Mouse (Mus musculus): Measurements from ENCODE around the gene Txndc5.

Gene Txndc5

DNA sequence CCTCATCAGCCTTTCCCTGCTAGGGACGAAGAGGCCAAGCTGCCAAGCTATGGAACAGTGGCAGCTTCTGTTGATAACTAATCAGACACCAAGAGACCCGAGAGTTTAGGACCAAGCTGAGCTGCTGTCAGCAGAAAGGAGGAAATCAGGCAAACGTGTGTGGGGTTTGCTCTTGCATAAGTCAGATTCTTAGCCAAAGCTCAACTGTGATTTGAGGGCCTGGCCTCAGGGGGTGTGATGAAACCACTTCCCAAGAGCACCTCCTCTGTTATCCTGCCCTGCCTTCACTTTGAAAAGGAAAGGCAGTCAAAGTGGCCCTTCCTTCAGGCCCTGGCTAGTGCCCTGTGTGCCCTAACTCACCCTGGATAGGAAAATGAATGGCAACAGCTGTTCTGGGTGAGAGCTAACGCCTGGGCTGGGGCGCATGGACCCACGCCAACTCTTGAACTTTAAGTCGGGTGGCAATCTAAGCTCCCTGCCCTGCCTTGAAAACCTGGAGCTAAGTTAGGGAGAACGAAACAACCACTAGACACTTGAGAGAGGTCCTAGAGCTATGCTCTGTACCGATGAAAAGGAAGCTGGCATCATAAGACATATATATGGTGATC is at the start of gene Txndc5:
Txndc5 (minus strand) TSS at position 138 of the 608 bp plus-strand sequence.
- no peak for DNase-seq (ENCODE audit: low read depth, low spot score)

DNA sequence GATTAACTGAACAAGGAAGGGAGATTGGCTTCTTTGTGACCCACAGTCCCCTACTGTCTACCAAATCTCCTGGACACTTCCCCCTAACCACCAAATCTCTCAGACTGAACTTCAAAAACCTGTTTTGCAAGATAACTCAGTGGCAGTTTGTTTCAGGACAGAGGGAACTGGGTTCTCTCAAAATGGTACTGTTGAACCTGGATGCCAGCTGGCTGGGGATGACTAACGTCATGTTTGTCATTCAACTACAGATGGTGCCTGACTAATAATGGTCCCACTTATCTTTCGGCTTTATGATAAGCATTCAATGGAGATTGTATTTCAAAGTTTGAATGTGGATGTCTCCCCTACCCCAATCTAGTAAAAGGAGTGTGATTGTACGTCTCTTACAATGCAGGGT is 46.0 kb upstream of the Txndc5 start:
- DNase-seq (ENCODE audit: low read depth, low spot score): no peak

- no peak for DNase-seq (ENCODE audit: low read depth, low spot score)
Observed at GRCm38 (mm10) chr13:38573281-38573680, 44.7 kb upstream of the Txndc5 start.

- DNase-seq (ENCODE audit: low read depth, low spot score): no peak
Observed at GRCm38 (mm10) chr13:38565245-38565644, 36.6 kb upstream of the Txndc5 start.

- no peak for DNase-seq (ENCODE audit: low read depth, low spot score)
Observed at GRCm38 (mm10) chr13:38554611-38555010, 26.0 kb upstream of the Txndc5 start.

DNA sequence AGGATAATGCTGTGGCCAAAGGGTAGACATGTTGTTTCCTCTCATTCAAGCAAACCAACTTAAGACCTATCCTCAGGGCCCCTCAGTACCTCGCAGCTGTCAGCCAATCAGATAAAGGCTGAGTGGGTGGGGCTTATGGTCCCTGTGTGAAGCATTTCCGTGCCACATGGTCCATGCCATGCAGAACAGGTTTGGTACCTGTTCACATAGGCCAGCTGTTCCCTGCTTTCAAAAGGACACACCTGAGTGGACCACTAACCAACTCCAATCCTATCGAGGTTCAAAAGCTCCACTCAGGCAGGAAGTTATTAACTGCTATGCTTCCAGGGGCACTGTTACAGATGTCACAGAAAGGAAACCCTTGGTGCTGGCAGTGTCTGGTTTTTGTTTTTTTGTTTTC is 25.6 kb upstream of the Txndc5 start:
- no peak for DNase-seq (ENCODE audit: low read depth, low spot score)

DNA sequence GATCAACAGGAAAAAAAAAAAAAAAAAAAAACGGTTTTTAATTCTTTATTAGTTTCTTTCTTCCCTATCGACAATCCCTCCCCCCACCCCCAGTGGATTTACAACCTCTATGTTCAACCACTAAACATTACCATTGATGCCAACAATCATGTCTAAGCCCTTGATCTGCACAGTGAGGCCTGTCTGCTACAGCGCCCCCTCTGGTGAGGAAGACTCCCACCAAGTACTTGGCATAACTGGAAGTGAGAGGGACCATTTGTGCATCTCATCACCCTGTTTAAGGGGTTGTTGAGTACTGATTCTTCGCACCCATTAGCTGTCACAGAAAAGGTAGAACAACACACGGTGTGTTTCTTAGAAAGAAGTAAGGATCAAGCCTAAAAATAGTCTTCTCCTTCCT is 20.1 kb upstream of the Txndc5 start:
- no peak for DNase-seq (ENCODE audit: low read depth, low spot score)

- no peak for DNase-seq (ENCODE audit: low read depth, low spot score)
Observed at GRCm38 (mm10) chr13:38547717-38548116, 19.1 kb upstream of the Txndc5 start.

- DNase-seq (ENCODE audit: low read depth, low spot score): no peak
Observed at GRCm38 (mm10) chr13:38546754-38547153, 18.1 kb upstream of the Txndc5 start.

DNA sequence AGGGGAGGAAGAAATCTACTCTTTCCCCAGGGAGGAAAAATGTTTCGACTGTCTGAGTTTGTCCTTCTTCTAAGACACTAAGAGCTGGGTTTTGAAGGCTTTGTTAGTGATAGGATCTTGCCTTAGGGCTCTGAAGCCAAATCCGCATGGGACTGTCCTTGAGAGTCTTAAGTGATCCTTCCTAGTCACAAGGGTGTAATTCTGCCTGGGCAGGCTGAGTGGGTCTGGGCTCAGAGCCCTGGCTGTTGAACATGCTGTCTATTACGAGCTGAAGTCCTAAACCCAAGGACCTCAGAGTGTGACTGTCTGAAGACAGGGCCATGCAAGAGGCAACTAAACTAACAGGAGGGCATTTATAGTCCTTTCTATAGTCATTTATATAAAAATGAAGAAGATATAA is 16.8 kb upstream of the Txndc5 start:
- DNase-seq (ENCODE audit: low read depth, low spot score): no peak

GRCm38 (mm10) chr13:38544769-38545445 is 16.3 kb upstream of the Txndc5 start:
- no peak for DNase-seq (ENCODE audit: low read depth, low spot score)

GRCm38 (mm10) chr13:38543455-38544125 is 15.0 kb upstream of the Txndc5 start:
- DNase-seq (ENCODE audit: low read depth, low spot score): no peak

DNA sequence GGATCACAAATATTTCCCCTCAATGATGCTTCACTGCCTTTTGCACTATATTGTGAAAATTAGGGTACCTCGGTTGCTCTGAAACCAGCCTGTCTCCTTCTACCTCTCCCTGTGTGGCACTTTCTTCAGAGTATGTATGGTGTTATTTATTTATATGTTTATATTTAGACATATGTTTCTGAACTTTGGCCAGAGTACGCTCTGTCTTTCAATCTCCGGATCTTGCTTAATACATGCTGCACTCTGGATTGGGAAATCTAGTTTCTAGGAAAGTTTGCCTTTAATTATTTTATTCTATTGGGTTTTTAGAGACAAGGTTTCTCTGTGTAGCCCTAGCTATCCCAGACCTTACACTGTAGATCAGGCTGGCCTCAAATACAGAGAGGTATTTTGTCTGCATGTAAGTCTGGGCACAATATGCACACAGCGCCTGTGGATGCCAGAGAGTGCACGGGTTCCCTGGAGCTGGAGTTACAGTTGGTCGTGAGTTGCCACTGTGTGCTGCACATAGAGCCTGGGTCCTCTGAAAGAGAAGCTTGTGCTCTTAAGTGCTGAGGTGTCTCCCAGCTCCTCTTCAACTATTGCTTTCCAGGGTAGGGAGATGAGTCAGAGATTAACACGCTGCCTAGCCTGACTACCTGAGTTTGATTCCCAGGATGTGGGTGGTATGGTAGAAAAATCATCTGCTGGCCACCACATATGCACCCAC is 10.7 kb upstream of the Txndc5 start:
- DNase-seq (ENCODE audit: low read depth, low spot score): no peak

GRCm38 (mm10) chr13:38537521-38537920 is 8.9 kb upstream of the Txndc5 start:
- no peak for DNase-seq (ENCODE audit: low read depth, low spot score)

GRCm38 (mm10) chr13:38534731-38535130 is 6.1 kb upstream of the Txndc5 start:
- no peak for DNase-seq (ENCODE audit: low read depth, low spot score)

DNA sequence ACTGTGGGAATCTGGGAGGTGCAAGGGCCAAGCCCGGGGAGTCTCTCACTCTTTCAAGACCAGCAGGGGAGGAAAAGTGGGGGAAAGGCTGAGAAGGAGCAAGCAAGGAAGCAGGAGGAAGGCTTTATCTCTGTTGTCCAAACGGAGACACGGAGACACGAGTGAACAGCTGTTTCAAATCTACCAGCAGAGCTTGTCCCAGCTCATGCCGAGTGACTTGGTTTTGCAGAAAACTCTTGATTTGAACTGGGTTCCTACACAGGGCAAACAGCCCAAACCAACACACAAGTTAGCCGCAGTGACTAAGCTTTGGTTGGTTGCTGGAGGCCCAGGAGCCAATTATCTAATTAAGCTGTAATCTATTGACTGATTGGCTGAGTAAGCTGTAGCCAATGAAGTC is 5.4 kb upstream of the Txndc5 start:
- DNase-seq (ENCODE audit: low read depth, low spot score): no peak

DNA sequence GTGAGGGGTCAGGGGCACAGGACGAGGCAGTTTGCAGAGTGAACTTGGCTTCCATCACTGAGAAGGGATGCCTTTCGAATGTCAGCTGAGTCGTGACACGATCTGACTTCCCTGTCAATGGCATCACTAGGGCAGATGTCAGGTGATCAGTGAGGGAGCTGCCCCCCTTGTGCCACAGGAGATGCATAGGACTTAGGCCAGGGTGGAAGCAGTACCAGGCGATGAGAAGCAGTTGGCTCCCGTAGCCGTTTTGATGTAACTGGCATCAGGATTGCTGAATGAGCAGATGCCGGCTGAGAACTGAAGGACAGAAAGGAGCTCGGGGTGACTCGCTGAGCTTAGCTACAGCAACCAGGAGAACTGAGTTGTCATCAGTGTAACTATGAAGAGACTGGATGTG is 4.8 kb upstream of the Txndc5 start:
- no peak for DNase-seq (ENCODE audit: low read depth, low spot score)

DNA sequence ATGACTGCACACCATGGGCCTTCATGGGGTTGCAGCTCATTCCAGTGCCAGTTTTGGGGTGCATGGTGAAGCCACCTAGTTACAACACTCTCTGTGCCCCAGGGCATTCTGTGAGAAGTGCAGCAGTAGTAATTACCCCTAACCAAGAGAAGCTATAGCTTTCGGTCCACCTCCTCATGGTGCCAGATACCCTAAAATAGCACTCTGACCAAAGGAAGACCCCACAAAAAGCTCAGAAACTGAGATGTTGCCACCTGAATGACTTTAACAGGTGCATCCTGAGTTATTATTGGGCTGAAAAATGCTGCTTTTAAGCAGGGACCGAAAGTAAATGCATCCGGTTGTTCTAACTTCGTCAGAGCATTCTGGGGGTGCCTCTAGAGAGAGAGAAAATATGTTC is 2.9 kb upstream of the Txndc5 start:
- DNase-seq (ENCODE audit: low read depth, low spot score): no peak

DNA sequence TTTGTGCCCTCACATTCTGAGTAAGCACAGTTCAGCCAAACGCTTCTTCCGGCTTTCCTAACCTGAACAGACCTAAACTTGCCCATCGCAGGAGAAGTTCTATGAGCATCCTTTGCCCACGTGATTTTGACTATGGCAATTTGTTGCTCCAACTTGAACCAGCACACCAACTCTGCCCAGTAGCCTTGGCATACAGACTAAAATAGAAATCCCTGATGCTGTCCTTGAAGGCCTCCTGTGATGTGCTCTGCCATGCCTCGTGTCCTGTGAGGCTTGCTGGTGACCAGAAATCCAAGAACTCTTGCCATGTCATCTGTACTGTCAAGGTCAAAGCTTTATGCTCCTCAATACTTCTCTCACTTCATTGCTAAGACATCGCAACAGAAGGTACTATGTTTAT is 952 bp upstream of the Txndc5 start:
- DNase-seq (ENCODE audit: low read depth, low spot score): no peak

GRCm38 (mm10) chr13:38527797-38528650 is 600 bp downstream of the Txndc5 start:
- DNase-seq (ENCODE audit: low read depth, low spot score): peak; percentile 90

DNA sequence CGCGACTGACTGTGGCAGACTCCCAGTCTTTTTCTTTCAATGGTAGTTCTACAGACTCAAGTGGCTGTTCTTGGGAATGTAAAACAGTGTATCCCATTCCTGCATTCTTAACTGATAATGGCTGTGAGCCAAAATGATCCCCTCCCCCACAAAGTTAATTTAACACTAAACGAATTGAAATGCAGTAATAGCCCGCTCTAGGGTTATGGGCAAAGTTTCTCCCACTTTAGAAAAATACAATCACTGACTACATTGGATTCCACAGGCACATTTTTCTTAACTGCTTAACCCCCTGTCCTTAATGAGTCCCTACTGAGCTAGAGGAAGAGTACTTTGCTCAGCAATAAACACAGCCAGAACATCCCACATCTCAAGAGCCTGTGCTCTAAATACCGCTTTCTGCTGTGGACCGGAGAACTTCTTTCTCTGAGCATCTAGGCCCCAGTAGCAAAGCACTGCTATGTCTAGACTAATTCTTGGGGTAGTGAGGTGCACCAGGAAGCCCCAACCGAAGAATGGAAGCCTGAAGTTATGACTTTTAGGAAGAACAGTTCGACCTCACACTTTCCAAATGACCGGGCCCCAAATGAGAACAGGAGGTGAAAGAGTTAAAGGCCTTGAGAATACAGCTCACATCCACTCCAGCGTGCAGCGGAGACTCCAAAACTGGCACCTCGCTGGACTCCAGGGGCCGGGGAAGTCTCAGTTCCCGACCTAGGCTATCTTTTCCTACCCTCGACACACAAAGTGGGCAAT is 1.4 kb downstream of the Txndc5 start:
- no peak for DNase-seq (ENCODE audit: low read depth, low spot score)

All from CD4-positive helper T cell, adult 2 months (primary cell).